Mouse (Mus musculus) layer of hippocampus, postnatal 36 days (tissue): ENCODE results near the gene Cacna1c. TPM values are rescaled to one million over a fixed set of nuclear protein-coding genes. Genes with fewer than 3 reads are reported as not detected.

Experiments
- DNase-seq, 2 experiments: peaks; one replicate each; pipeline ENCODE4 v3.0.0; 2022
- total RNA-seq, 2 experiments: library from RNA; stranded (reverse); gene quantifications; 2 replicates each; pipeline ENCODE4 v1.2.3; 2021

The Cacna1c gene
- total RNA-seq, 2 experiments from 2014 or later = 78.0 to 92.9 TPM

- no peak for DNase-seq
Measured at GRCm38 (mm10) chr6:119089173-119089572, 107.0 kb downstream of the Cacna1c start.

DNA sequence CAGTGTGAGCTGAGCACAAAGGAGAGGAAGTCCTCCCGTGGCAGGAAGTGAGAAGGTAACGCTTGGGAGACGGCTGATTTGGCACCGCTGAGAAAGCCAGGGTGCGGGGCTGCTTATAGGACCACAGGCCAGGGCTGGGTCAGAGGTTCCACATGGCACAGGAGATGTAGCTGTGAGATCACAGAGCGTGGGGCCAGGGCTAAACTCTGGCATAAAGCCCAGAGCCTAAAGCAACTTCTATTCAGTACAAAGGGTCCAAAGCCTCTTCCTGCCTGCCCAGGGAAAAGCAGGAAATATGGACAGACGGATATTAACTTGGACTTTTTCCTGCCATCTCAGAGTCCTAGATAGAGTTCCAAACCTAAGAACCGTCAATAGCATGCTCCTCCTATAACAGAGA is 107.8 kb downstream of the Cacna1c start:
- DNase-seq = no peak

- DNase-seq = no peak
Measured at GRCm38 (mm10) chr6:119087919-119088318, 108.3 kb downstream of the Cacna1c start.

- DNase-seq = no peak
Measured at GRCm38 (mm10) chr6:119085789-119086188, 110.4 kb downstream of the Cacna1c start.

- no peak for DNase-seq
Measured at GRCm38 (mm10) chr6:119084532-119084931, 111.7 kb downstream of the Cacna1c start.

GRCm38 (mm10) chr6:119083559-119083958 is 112.7 kb downstream of the Cacna1c start:
- DNase-seq = no peak

DNA sequence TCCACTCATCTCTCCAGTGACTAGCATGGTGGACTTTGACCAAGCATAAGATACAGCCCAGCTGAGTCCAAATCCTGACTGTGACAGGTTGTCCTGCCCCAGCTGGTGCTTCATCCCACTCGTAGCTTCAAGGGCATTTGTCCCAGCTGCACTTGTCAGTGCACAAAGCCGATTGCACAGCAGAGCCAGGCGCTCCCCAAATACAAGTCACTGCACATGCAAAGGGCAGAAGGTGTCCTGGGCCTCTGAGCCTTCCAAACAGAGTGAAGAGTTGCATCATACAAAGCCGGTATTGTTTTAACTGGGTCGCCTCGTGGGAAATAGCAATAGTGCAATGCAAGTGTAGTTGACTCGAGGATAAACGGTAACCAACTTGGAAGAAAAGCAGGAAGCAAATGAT is 113.6 kb downstream of the Cacna1c start:
- no peak for DNase-seq

DNA sequence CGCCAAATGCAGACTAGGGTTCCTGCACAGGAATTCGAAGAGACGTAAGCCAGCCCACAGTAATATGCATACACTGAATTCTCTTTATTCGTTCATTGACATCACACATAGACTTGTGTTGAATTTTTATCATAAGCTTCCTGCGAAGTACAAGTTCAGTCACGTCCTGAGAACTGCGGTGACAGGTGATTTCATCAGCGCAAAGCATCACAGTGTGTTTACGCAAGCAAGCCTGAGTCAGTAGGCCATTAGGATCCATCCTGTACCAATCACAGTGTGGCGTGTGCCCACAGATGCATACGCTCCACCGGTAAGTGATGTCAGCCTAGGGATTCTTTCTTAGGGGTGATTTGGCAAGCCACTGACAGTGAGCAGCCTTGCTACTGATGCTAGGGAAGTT is 114.6 kb downstream of the Cacna1c start:
- DNase-seq = no peak

- DNase-seq = peak; percentile 48 to 52
Measured at GRCm38 (mm10) chr6:119079626-119080025, 116.6 kb downstream of the Cacna1c start.

DNA sequence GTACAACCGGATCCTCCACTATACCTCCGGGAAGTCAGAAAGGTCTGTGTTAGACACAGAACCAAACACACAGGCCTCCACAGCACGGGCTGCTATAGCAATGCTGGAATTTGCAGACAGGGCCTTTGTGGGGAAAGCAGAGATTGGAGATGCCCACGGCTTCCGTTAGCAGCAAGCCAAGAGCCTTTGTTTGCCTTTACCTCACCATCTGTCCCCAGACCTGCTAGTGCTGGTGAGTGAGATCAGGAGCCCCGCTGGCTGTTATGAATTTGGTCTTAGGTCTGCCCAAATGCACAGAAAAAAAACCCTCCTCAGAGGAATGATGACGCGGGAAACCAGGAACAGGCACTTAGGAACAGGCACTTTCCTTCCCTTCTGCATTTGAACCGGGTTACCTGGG is 117.3 kb downstream of the Cacna1c start:
- DNase-seq = peak in 1 of 2 experiments; percentile 46

GRCm38 (mm10) chr6:119077231-119077630 is 119.0 kb downstream of the Cacna1c start:
- no peak for DNase-seq

GRCm38 (mm10) chr6:119073419-119074071 is 122.7 kb downstream of the Cacna1c start:
- DNase-seq = no peak

- DNase-seq = no peak
Measured at GRCm38 (mm10) chr6:119072772-119073171, 123.4 kb downstream of the Cacna1c start.

DNA sequence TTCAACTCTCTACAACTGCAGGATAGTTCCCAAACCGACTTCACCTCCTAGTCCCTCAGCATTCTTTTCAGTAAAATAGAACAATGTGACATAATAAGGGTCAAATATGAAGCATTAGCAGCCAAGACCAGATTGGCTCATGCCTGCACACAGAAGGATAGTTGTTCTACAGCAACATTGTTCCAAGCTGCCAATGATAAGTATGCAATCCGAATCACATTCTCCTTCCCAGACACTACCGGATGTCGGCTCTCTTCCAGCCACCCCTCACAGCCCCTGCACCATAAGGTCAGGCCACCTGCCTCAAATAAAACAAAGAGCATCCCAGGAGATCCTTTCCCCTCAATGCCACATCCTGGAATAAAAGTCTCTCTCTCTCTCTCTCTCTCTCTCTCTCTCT is 125.4 kb downstream of the Cacna1c start:
- DNase-seq = no peak

DNA sequence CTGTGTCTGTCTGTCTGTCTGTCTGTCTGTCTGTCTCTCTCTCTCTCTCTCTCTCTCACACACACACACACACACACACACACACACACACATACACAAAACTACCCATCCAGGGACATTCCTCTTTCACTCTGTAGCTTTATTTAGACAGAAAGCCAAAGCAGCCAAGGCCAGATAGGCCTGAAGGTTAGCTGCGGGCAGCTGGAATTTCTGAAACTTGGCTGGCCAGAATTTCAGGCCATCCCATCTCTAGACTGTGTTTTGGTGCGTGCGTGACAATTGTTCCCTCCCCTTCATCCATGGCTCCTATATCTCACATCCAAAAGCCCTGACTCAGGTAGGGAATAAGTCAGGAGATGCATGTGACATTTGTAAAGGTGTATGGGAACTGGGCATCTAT is 125.9 kb downstream of the Cacna1c start:
- no peak for DNase-seq

- no peak for DNase-seq
Measured at GRCm38 (mm10) chr6:119069145-119069544, 127.1 kb downstream of the Cacna1c start.

- DNase-seq = no peak
Measured at GRCm38 (mm10) chr6:119068650-119069049, 127.6 kb downstream of the Cacna1c start.

DNA sequence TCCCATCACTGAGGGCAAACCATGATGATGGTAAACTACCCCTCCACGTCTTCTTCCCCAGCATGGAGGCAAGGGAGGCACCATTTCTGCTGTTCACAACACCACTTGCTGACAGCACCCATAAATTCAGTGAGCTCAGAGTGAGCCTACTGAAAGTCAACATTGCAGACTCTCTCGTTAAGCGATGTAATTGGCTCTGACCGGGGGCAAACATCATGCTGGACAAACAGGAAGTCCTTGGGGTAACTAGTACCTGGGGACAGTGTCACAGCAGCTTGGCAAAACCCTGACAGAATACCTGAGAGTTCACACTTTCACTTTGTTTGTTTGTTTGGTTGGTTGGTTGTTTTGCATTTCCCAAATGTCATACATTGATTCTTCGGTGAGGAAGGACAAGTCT is 131.3 kb downstream of the Cacna1c start:
- DNase-seq = no peak

GRCm38 (mm10) chr6:119064430-119064829 is 131.8 kb downstream of the Cacna1c start:
- DNase-seq = no peak

- no peak for DNase-seq
Measured at GRCm38 (mm10) chr6:119062695-119063094, 133.5 kb downstream of the Cacna1c start.

DNA sequence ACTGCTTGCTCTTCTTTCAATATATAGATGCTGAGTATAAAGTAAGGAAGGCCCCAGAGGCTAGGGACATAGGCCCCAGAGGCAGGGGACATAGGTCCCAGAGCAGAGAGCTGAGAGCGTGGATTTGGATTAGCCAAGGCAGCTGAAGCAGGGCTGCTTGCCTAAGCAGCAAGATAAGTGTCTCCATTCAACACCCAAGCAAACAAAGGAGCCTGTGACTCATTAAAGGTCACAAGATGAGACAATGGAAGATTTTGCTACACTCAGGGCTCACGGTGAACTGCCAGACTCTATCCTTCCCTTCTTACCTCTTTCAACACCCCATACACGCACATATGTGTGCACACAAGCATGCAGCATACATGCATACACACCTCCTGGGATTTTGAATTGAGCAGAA is 137.3 kb downstream of the Cacna1c start:
- no peak for DNase-seq

DNA sequence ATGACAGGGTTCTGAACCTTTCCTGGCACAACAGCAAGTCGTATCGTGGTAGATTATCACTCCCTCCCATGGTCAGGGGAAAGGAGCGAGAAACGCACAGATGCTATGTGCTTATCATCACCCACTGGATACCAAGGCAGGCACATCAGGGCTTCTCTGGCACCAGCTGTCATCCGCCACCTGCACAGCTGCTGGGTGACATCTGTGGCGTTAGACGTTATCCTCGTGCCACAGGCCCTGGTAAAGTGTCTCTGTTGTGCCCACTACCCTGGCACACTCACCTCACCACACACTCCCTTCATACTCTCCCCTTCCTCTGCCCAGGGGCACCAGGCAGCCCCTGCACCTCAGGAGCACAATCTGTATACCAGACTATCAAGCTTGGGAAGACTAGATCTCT is 137.8 kb downstream of the Cacna1c start:
- no peak for DNase-seq

- DNase-seq = peak; percentile 42 to 48
Measured at GRCm38 (mm10) chr6:119057076-119057479, 139.1 kb downstream of the Cacna1c start.

DNA sequence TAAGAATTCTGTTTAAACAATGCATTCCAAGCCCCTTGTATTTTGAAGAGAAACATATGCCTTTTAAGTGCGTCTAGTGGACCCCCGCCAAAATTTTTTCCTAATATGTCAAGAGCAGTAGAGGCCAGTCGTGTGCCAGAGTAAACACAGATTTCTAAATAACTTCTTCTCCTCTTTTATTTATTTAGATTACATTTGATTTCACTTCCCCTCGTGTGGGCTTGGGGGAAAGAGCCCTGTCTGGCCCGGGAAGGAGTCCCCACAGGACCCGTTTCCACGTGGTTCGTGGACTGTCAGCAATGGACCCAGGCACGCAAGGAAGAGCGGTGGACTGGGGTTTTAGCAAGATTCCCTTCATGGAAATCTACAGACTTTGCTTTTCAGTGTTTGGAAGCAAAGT is 143.4 kb downstream of the Cacna1c start:
- DNase-seq = no peak

DNA sequence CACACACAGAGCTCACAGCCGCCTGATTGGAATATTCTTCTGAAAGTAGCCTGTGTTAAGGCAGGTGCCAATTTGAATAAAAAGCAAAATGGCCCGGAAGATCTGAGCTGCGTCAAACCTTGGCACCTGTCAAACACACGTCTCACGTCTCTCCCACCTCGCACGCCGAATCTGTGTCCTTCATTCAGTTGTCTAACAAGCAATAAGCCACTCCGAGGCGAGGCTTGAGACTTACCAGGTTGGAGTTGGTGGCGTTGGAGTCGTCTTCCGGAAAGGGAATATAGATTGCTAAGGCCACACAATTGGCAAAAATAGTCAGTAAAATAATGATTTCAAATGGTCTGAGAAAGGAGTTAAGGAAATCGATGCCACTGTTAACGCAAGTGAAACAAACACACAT is 143.9 kb downstream of the Cacna1c start:
- no peak for DNase-seq
